Mouse (Mus musculus) kidney, adult 2 months (tissue): ENCODE results near the gene Add3. TPM values are rescaled to one million over a fixed set of nuclear protein-coding genes. Genes with fewer than 3 reads are reported as not detected.

Experiments used
- DNase-seq: peaks from one replicate; pipeline ENCODE4 v3.0.0; 2021
- H3K27ac ChIP-seq: fragments of 200-500 bp; 2 replicates; pipeline ENCODE4 v1.5.1; 2012; ENCODE audit warnings: low read depth, low read length, control low read depth, inconsistent platforms; ENCODE audit not compliant: insufficient read depth
- H3K27me3 ChIP-seq: fragments of 200-500 bp; replicated peaks from 2 replicates; pipeline ENCODE4 v1.6.1; 2012; ENCODE audit warnings: mild to moderate bottlenecking, moderate library complexity, low read length, inconsistent platforms; ENCODE audit not compliant: control insufficient read depth, insufficient read depth
- H3K36me3 ChIP-seq: fragments of 200-500 bp; 2 replicates; pipeline ENCODE4 v1.6.1; 2012; ENCODE audit warnings: mild to moderate bottlenecking, moderate library complexity, low read length, inconsistent platforms; ENCODE audit not compliant: control insufficient read depth, insufficient read depth
- H3K4me1 ChIP-seq: fragments of 200-500 bp; 2 replicates; pipeline ENCODE4 v1.6.1; 2011; ENCODE audit warnings: low read length; ENCODE audit not compliant: control insufficient read depth, insufficient read depth
- H3K4me3 ChIP-seq: fragments of 200-500 bp; 2 replicates; pipeline ENCODE4 v1.5.1; 2011; ENCODE audit warnings: mild to moderate bottlenecking, low read depth, low read length, control low read depth; ENCODE audit not compliant: insufficient read depth
- CTCF ChIP-seq: fragments of 200-500 bp; conservative IDR thresholded peaks from 2 replicates; pipeline ENCODE4 v1.5.1; 2011; ENCODE audit warnings: low read depth, mild to moderate bottlenecking, control low read depth, low read length, moderate library complexity, mixed read lengths; ENCODE audit not compliant: insufficient read depth, insufficient read length
- POLR2A ChIP-seq: fragments of 200-500 bp; IDR thresholded peaks from one replicate; pipeline ENCODE4 v1.6.1; 2011; ENCODE audit warnings: low read depth, low read length, control low read depth
- WGBS: fragments of 180-500 bp; shearing (Covaris S2); methylation state at CpG from one replicate; pipeline ENCODE4 v1.1.7; 2018; 5-methylcytosine and 5-hydroxymethylcytosine counted together
- polyA plus RNA-seq: library from polyadenylated mRNA; depleted of rRNA; stranded (reverse); fragments of >200 nt; gene quantifications from 2 replicates; pipeline ENCODE4 v1.2.3, GENCODE M21; 2012

Add3 gene
- polyA plus RNA-seq, 1 experiment, result 61.6 TPM

DNA sequence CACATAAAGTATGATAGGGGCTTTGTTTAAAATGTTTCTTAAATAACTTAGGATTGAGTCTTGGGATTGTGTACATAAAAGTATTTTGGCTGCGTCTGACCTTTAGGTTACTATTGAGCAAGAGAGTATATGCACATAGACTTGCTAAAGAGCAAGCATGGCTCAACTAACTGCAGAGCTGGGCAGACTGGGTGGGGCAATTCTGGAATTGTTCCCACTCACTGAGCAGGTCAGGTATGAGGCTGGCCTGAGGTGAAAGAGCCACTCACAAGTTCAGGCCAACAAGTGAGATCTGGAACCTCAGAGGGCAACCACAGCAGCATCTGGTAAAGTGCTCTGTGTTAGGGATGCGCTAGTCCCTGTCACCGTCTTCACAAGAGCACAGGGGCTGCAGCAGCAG is 111.4 kb downstream of the Add3 start:
- Histone ChIP-seq H3K36me3 (no peaks in the 10 kb centered on the region; the same call in 1 of the 2 replicates), H3K27ac (no peak overlapping the region), H3K4me3 (no peak overlapping the region), H3K4me1 (peaks cover 3% of the 10 kb centered on the region; the same call in 1 of the 2 replicates), H3K27me3 (no peaks in the 10 kb centered on the region)
- DNase-seq, result peak; percentile 8
- WGBS, result 88% methylated on average over 3 of the region's 3 CpGs
- TF ChIP-seq CTCF (no peak), POLR2A (no peak)

DNA sequence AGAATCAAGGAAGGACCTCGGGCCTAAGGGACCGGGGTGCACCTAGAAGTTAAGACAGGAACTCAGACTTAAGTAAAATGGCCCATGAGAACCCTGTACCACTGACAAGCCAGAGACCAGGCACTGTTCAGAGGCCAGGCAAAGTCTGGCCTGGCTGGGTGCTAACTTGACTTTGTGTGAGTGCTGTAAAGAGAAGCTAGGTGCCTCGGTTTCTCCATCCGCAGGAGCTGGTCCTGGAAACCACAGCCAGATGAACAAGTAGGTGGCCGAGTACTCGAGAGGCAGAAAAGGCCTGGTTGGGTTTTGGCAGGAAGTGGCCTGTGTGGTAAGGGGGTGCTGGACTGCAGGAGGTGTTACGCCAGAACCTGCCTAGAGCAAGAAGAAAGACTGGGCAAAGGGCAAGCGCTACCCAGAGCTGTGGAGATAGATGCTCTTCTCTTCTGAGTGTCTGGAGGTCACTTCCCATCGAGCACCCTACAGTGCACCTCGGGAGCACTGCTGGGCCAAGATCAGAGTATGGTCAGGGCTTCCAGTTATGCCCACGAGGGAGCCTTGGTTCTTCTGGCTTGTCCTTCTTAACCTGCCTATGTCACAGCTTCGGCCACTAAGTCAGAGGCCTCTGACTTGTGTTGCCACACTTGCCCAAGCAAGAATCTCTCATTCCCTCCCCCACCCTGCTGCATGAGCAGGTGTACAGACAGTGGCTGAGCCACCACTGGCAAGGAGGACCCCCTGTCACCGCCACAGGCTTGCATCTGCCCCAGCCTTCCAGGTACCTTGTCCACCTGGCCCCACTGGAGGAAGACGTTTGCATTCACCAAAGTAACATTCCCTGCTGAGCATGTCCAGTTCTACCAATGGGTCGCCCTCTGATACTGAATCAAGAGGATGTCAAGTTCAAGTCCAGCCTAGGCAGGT is 112.1 kb downstream of the Add3 start:
- no peaks in the 10 kb centered on the region for H3K27me3 ChIP-seq
- TF ChIP-seq POLR2A (no peak), CTCF (no peak)
- peaks cover 3% of the 10 kb centered on the region; the same call in 1 of the 2 replicates for H3K4me1 ChIP-seq
- no peak overlapping the region for H3K27ac ChIP-seq
- WGBS, result 83% methylated on average over 15 of the region's 15 CpGs
- H3K36me3 ChIP-seq, result no peaks in the 10 kb centered on the region; the same call in 1 of the 2 replicates
- DNase-seq, result no peak
- no peak overlapping the region for H3K4me3 ChIP-seq

DNA sequence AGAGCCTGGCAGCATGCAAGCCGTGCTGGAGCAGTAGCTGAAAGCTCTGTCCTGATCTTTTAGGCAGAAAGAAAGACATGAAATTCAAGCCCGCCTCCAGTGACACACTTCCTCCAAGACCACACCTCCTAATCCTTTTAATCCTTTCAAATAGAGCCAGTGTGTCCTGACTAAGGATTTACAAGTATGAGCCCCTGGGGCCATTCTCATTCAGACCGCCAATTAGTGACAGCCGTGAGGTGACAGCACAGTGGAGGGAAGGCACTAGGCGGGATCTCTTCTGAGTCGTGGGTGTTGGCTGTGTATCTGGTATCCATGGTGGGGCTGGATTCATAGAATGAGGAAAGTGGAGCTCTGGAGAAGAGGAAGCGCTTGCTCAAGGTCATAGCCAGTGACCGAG is 116.1 kb downstream of the Add3 start:
- Histone ChIP-seq H3K36me3 (no peaks in the 10 kb centered on the region), H3K27me3 (no peaks in the 10 kb centered on the region), H3K4me3 (no peak overlapping the region), H3K27ac (no peak overlapping the region), H3K4me1 (no peaks in the 10 kb centered on the region)
- TF ChIP-seq CTCF (no peak), POLR2A (no peak)
- 91% methylated on average over 8 of the region's 8 CpGs for WGBS
- no peak for DNase-seq

DNA sequence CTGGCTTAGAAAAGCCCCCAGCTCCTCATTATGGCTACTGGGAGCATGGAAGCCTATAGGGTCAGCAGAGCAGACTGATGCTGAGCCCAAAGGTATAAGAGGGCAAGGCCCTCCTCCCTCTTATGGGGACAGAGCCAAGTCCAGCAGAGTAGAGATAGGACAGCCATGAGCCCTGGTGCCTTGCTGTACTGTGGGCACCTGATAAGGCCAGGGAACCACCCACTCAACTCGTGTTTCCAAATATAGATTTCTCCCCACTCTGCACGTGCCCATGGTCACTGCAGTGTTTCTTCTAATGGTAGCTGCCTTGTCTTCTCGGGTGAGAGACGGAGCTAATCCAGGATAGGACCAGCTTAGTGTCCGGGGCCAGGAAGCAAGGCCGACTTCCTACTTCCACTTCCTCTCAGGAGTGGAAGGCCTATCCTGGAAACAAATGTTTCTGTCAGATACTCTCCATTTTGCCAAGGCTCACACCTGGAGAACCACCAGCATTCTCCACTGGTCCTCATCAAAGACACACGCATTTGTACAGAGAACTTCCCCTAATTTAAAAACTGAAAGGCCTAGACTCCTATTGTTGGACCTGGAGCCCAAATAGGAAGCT is 116.8 kb downstream of the Add3 start:
- Histone ChIP-seq H3K4me1 (no peaks in the 10 kb centered on the region), H3K36me3 (no peaks in the 10 kb centered on the region), H3K4me3 (no peak overlapping the region), H3K27ac (no peak overlapping the region), H3K27me3 (no peaks in the 10 kb centered on the region)
- no peak for TF ChIP-seq POLR2A
- TF ChIP-seq CTCF, result no peak
- DNase-seq, result no peak
- WGBS, result 75% methylated on average over 7 of the region's 7 CpGs

DNA sequence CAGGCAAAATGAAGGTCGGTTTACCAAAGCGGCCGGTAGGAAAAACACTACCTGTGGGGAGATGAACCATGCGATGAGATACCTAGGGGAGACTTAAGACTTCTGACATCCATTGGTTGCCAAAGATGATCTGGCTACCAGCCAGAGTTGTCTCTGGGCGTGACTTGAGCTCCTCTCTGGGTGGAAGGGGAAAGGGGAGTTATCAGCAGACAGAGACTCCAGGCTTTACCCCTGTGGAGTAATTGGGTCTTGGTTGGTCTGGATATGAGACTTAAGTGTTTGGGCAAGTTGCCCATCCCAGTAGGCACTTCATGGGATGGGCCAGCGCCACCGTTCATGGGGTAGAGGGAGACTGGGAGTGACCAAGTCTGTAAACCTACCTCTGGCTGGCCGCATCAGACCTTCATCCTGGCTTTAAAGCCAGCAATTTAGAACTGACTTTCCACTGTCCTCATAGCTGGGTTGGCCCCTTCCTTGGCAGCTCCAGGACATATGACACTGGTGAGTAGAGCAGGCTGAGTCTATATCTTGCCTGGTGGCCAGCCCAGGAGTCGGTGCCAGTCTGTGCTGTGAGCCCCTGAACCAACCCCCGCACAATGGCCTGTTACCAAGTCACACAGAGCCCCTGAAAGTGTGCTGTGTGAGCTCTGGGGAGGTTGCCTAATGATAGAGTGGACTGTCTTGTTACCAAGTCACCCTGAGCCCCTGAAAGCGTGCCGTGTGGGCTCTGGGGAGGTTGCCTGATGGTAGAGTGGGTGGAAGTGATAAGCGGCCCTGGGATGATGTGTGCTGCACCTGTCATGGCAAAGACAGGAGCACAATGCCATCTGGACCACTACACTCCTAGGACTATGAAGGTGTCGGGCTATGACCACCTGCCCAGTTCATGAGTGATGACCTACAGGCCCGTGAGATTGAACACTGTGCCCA is 117.7 kb downstream of the Add3 start:
- TF ChIP-seq CTCF (no peak), POLR2A (no peak)
- WGBS, result 91% methylated on average over 15 of the region's 15 CpGs
- Histone ChIP-seq H3K27me3 (no peaks in the 10 kb centered on the region), H3K27ac (no peak overlapping the region), H3K36me3 (no peaks in the 10 kb centered on the region), H3K4me1 (no peaks in the 10 kb centered on the region), H3K4me3 (no peak overlapping the region)
- no peak for DNase-seq

DNA sequence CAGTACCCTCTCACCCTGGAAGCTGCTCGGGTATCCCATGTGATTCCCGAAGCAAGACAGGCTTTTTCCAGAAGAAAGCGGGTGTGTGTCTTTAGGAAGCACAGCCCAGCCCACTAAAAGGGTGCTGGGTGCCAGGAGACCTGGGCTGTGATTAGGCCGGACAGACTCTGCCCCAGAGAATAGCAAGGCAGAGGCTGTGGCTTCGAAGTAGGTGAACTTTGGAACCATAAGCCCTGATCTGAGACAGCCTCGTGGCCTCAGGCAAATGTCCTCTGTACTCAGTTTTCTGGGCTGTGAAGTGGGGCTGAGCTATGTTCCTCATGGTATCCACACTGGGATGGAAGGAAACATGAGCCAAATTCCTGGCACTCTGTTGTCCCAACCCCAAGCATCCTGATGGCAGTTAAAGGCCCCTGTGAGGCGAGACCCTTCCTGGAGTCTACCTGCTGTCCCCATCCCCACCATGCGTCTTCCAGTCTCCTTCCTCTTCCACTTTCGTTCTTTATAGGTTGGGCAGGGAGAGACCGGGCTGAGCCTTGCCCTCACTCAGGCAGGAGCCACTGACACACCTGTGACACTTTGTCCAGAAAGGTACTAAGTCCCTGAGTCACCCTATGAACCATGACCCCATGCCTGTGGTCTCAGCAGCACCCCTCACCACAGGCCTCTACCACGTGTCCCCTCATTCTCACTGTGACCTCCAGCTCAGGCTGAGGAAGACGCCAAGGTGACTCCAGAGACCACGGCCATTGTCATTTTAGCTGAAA is 118.7 kb downstream of the Add3 start:
- 75% methylated on average over 13 of the region's 13 CpGs for WGBS
- no peaks in the 10 kb centered on the region for H3K36me3 ChIP-seq
- no peaks in the 10 kb centered on the region for H3K4me1 ChIP-seq
- no peak overlapping the region for H3K27ac ChIP-seq
- H3K27me3 ChIP-seq, result no peaks in the 10 kb centered on the region
- DNase-seq, result peak; percentile 78
- TF ChIP-seq POLR2A (no peak), CTCF (no peak)
- no peak overlapping the region for H3K4me3 ChIP-seq
